Mouse (Mus musculus) ES-Bruce4 (cell line): Measurements from ENCODE around the gene Zfp511. TPM values are rescaled to one million over a fixed set of nuclear protein-coding genes. Genes with fewer than 3 reads are reported as not detected.

Experiments
- H3K27ac ChIP-seq: 2 replicates; pipeline ENCODE4 v1.5.1; 2012; ENCODE audit warnings: low read length, inconsistent platforms; ENCODE audit not compliant: insufficient read depth
- H3K27me3 ChIP-seq: 2 replicates; pipeline ENCODE4 v1.6.1; 2012; ENCODE audit warnings: mild to moderate bottlenecking, low read length, inconsistent platforms; ENCODE audit not compliant: control insufficient read depth, poor library complexity, insufficient read depth, severe bottlenecking
- H3K36me3 ChIP-seq: 2 replicates; pipeline ENCODE4 v1.6.1; 2012; ENCODE audit warnings: inconsistent platforms, mild to moderate bottlenecking, low read length, moderate library complexity; ENCODE audit not compliant: control insufficient read depth, poor library complexity, insufficient read depth, severe bottlenecking
- H3K4me1 ChIP-seq: one replicate; pipeline ENCODE4 v1.8.1; 2011; ENCODE audit warnings: low read length; ENCODE audit not compliant: control insufficient read depth, insufficient read depth
- H3K4me3 ChIP-seq: 2 replicates; pipeline ENCODE4 v1.5.1; 2011; ENCODE audit warnings: low read depth, mild to moderate bottlenecking, low read length
- H3K9ac ChIP-seq: 2 replicates; pipeline ENCODE4 v1.6.1; 2012; ENCODE audit warnings: low read depth, mild to moderate bottlenecking, inconsistent platforms; ENCODE audit not compliant: poor library complexity, severe bottlenecking
- H3K9me3 ChIP-seq: replicated peaks from 2 replicates; pipeline ENCODE4 v1.6.1; 2012; ENCODE audit warnings: mild to moderate bottlenecking, low read length, inconsistent platforms; ENCODE audit not compliant: control insufficient read depth, poor library complexity, insufficient read depth, severe bottlenecking
- CTCF ChIP-seq: IDR thresholded peaks from one replicate; pipeline ENCODE4 v1.8.1; 2011; ENCODE audit warnings: low read depth, low read length
- EP300 ChIP-seq: IDR thresholded peaks from 2 replicates; pipeline ENCODE4 v1.6.1; 2011; ENCODE audit warnings: low read depth, low read length; ENCODE audit not compliant: insufficient read depth
- POLR2A ChIP-seq: IDR thresholded peaks from one replicate; pipeline ENCODE4 v1.8.1; 2011; ENCODE audit warnings: low read length; ENCODE audit not compliant: insufficient read depth
- polyA plus RNA-seq: library from polyadenylated mRNA; stranded (reverse); fragments of >200 nt; gene quantifications from 2 replicates; pipeline ENCODE4 v1.2.4, GENCODE M21; 2011; ENCODE audit warnings: low read depth; ENCODE audit not compliant: missing spikeins, insufficient read depth, insufficient read length

Gene Zfp511
- polyA plus RNA-seq, 1 experiment = 25.4 TPM

GRCm38 (mm10) chr7:140054124-140054523, 17.9 kb downstream of the Zfp511 start:
- Histone ChIP-seq H3K27me3 (peaks cover 14% of the 10 kb centered on the region), H3K4me1 (no peaks in the 10 kb centered on the region)

GRCm38 (mm10) chr7:140057413-140058407, 21.5 kb downstream of the Zfp511 start:
- peak overlapping the region; percentile 43 for H3K4me3 ChIP-seq
- H3K4me1 ChIP-seq = no peaks in the 10 kb centered on the region
- peaks cover 10% of the 10 kb centered on the region for H3K27me3 ChIP-seq
- peak overlapping the region; percentile 24; the same call in 1 of the 2 replicates for H3K9ac ChIP-seq
- no peaks in the 10 kb centered on the region for H3K36me3 ChIP-seq
- H3K27ac ChIP-seq = no peak overlapping the region
- TF ChIP-seq CTCF (no peak), POLR2A (no peak), EP300 (0 out of 2 replicates have a peak, but pooled peaks have one; percentile 44)
- H3K9me3 ChIP-seq = no peaks in the 10 kb centered on the region

More at GRCm38 (mm10) chr7:140054124-140054523, 17.9 kb downstream of the Zfp511 start:
- Histone ChIP-seq H3K9ac (no peak overlapping the region), H3K4me3 (no peak overlapping the region), H3K27ac (no peak overlapping the region), H3K9me3 (no peaks in the 10 kb centered on the region), H3K36me3 (no peaks in the 10 kb centered on the region)
- TF ChIP-seq POLR2A = no peak
- no peak for TF ChIP-seq EP300
- no peak for TF ChIP-seq CTCF

GRCm38 (mm10) chr7:140058528-140058927, 22.3 kb downstream of the Zfp511 start:
- no peaks in the 10 kb centered on the region for H3K9me3 ChIP-seq
- H3K4me1 ChIP-seq = no peaks in the 10 kb centered on the region
- no peak overlapping the region for H3K27ac ChIP-seq

GRCm38 (mm10) chr7:140059601-140060000, 23.4 kb downstream of the Zfp511 start:
- no peak overlapping the region for H3K4me3 ChIP-seq
- H3K9ac ChIP-seq = no peak overlapping the region
- H3K9me3 ChIP-seq = no peaks in the 10 kb centered on the region
- H3K4me1 ChIP-seq = no peaks in the 10 kb centered on the region
- no peak for TF ChIP-seq POLR2A
- no peak for TF ChIP-seq EP300
- TF ChIP-seq CTCF = no peak
- no peaks in the 10 kb centered on the region for H3K36me3 ChIP-seq
- H3K27me3 ChIP-seq = peaks cover 10% of the 10 kb centered on the region
- H3K27ac ChIP-seq = no peak overlapping the region

More at GRCm38 (mm10) chr7:140058528-140058927, 22.3 kb downstream of the Zfp511 start:
- Histone ChIP-seq H3K4me3 (peak overlapping the region; percentile 43; the same call in 1 of the 2 replicates), H3K27me3 (peaks cover 10% of the 10 kb centered on the region), H3K9ac (peak overlapping the region; percentile 24; the same call in 1 of the 2 replicates), H3K36me3 (no peaks in the 10 kb centered on the region)
- TF ChIP-seq EP300 (no peak), CTCF (no peak), POLR2A (no peak)

GRCm38 (mm10) chr7:140060936-140061831, 25.0 kb downstream of the Zfp511 start:
- H3K4me3 ChIP-seq = peak overlapping the region; percentile 23
- TF ChIP-seq CTCF (no peak), POLR2A (no peak), EP300 (peak; percentile 65; the same call in 1 of the 2 replicates)
- H3K9me3 ChIP-seq = no peaks in the 10 kb centered on the region
- H3K4me1 ChIP-seq = no peaks in the 10 kb centered on the region
- H3K9ac ChIP-seq = no peak overlapping the region
- H3K27ac ChIP-seq = no peak overlapping the region
- H3K36me3 ChIP-seq = no peaks in the 10 kb centered on the region
- H3K27me3 ChIP-seq = peaks cover 10% of the 10 kb centered on the region

- H3K4me1 ChIP-seq = no peaks in the 10 kb centered on the region
- peaks cover 10% of the 10 kb centered on the region for H3K27me3 ChIP-seq
- peak overlapping the region; percentile 23; the same call in 1 of the 2 replicates for H3K4me3 ChIP-seq
- no peaks in the 10 kb centered on the region for H3K9me3 ChIP-seq
- no peaks in the 10 kb centered on the region for H3K36me3 ChIP-seq
- no peak overlapping the region for H3K27ac ChIP-seq
- no peak overlapping the region for H3K9ac ChIP-seq
- TF ChIP-seq EP300 (no peak), CTCF (no peak), POLR2A (no peak)
Measured at GRCm38 (mm10) chr7:140061832-140062130, 25.6 kb downstream of the Zfp511 start.
